Mouse (Mus musculus): Measurements from ENCODE around the gene Msrb1. TPM values are rescaled to one million over a fixed set of nuclear protein-coding genes. Genes with fewer than 3 reads are reported as not detected.

Msrb1 gene
- polyA plus RNA-seq, 1 experiment from 2014 or later: 27.2 TPM

Other genes with a start within 250 kb of the Msrb1 start
- 7.4 and 8.4 TPM in 2 replicates for gene Caskin1, start 248.0 kb upstream of the Msrb1 start, polyA plus RNA-seq (2014; fragmentation: Nextera tagmentation; extraction: Ambion mirVana)
- gene Traf7, start 208.7 kb upstream of the Msrb1 start, polyA plus RNA-seq (2014; fragmentation: Nextera tagmentation; extraction: Ambion mirVana): 81.2 and 88.1 TPM in 2 replicates
- 1.2 and 1.7 TPM in 2 replicates for gene Rab26, start 202.4 kb upstream of the Msrb1 start, polyA plus RNA-seq (2014; fragmentation: Nextera tagmentation; extraction: Ambion mirVana)
- gene Pkd1, start 186.8 kb upstream of the Msrb1 start, polyA plus RNA-seq (2014; fragmentation: Nextera tagmentation; extraction: Ambion mirVana): 20.6 and 29.0 TPM in 2 replicates
- 61.9 and 69.2 TPM in 2 replicates for gene Tsc2, start 104.0 kb upstream of the Msrb1 start, polyA plus RNA-seq (2014; fragmentation: Nextera tagmentation; extraction: Ambion mirVana)
- 13.8 and 15.7 TPM in 2 replicates for gene Nthl1, start 104.0 kb upstream of the Msrb1 start, polyA plus RNA-seq (2014; fragmentation: Nextera tagmentation; extraction: Ambion mirVana)
- gene Slc9a3r2, start 86.3 kb upstream of the Msrb1 start, polyA plus RNA-seq (2014; fragmentation: Nextera tagmentation; extraction: Ambion mirVana): 36.7 and 38.8 TPM in 2 replicates
- gene Npw, start 78.2 kb upstream of the Msrb1 start, polyA plus RNA-seq (2014; fragmentation: Nextera tagmentation; extraction: Ambion mirVana): not detected in 2 replicates
- 31.8 and 35.7 TPM in 2 replicates for gene Zfp598, start 67.0 kb upstream of the Msrb1 start, polyA plus RNA-seq (2014; fragmentation: Nextera tagmentation; extraction: Ambion mirVana)
- 14.6 and 18.1 TPM in 2 replicates for gene Syngr3, start 46.7 kb upstream of the Msrb1 start, polyA plus RNA-seq (2014; fragmentation: Nextera tagmentation; extraction: Ambion mirVana)
- gene Gfer, start 40.5 kb upstream of the Msrb1 start, polyA plus RNA-seq (2014; fragmentation: Nextera tagmentation; extraction: Ambion mirVana): 50.8 and 53.0 TPM in 2 replicates
- gene Noxo1, start 40.4 kb upstream of the Msrb1 start, polyA plus RNA-seq (2014; fragmentation: Nextera tagmentation; extraction: Ambion mirVana): 1.5 and 1.8 TPM in 2 replicates
- gene Tbl3, start 29.0 kb upstream of the Msrb1 start, polyA plus RNA-seq (2014; fragmentation: Nextera tagmentation; extraction: Ambion mirVana): 110 and 131 TPM in 2 replicates
- gene Rnf151, start 18.6 kb upstream of the Msrb1 start, polyA plus RNA-seq (2014; fragmentation: Nextera tagmentation; extraction: Ambion mirVana): 0.57 TPM in 1 of 2 replicates, not detected in the other
- gene Rps2, start 18.5 kb upstream of the Msrb1 start, polyA plus RNA-seq (2014; fragmentation: Nextera tagmentation; extraction: Ambion mirVana): 1,370 and 1,378 TPM in 2 replicates
- gene Ndufb10, start 12.2 kb upstream of the Msrb1 start, polyA plus RNA-seq (2014; fragmentation: Nextera tagmentation; extraction: Ambion mirVana): 213 and 214 TPM in 2 replicates
- gene Rpl3l, start 8.8 kb upstream of the Msrb1 start, polyA plus RNA-seq (2014; fragmentation: Nextera tagmentation; extraction: Ambion mirVana): not detected in 2 replicates
- 0.38 and 0.81 TPM in 2 replicates for gene Hs3st6, start 16.3 kb downstream of the Msrb1 start, polyA plus RNA-seq (2014; fragmentation: Nextera tagmentation; extraction: Ambion mirVana)
- not detected in 2 replicates for gene Meiob, start 67.6 kb downstream of the Msrb1 start, polyA plus RNA-seq (2014; fragmentation: Nextera tagmentation; extraction: Ambion mirVana)
- 32.9 and 34.5 TPM in 2 replicates for gene Hagh, start 103.5 kb downstream of the Msrb1 start, polyA plus RNA-seq (2014; fragmentation: Nextera tagmentation; extraction: Ambion mirVana)
- 16.2 and 19.0 TPM in 2 replicates for gene Fahd1, start 113.7 kb downstream of the Msrb1 start, polyA plus RNA-seq (2014; fragmentation: Nextera tagmentation; extraction: Ambion mirVana)
- 0.24 TPM in 1 of 2 replicates, not detected in the other for gene Igfals, start 129.4 kb downstream of the Msrb1 start, polyA plus RNA-seq (2014; fragmentation: Nextera tagmentation; extraction: Ambion mirVana)
- gene Nubp2, start 149.7 kb downstream of the Msrb1 start, polyA plus RNA-seq (2014; fragmentation: Nextera tagmentation; extraction: Ambion mirVana): 82.3 and 88.8 TPM in 2 replicates
- 45.2 and 49.6 TPM in 2 replicates for gene Spsb3, start 150.0 kb downstream of the Msrb1 start, polyA plus RNA-seq (2014; fragmentation: Nextera tagmentation; extraction: Ambion mirVana)
- 28.9 and 29.7 TPM in 2 replicates for gene Eme2, start 158.4 kb downstream of the Msrb1 start, polyA plus RNA-seq (2014; fragmentation: Nextera tagmentation; extraction: Ambion mirVana)
- 75.3 and 81.6 TPM in 2 replicates for gene Mrps34, start 158.5 kb downstream of the Msrb1 start, polyA plus RNA-seq (2014; fragmentation: Nextera tagmentation; extraction: Ambion mirVana)
- gene Nme3, start 159.9 kb downstream of the Msrb1 start, polyA plus RNA-seq (2014; fragmentation: Nextera tagmentation; extraction: Ambion mirVana): 38.4 and 57.1 TPM in 2 replicates
- 47.8 and 57.5 TPM in 2 replicates for gene Mapk8ip3, start 200.3 kb downstream of the Msrb1 start, polyA plus RNA-seq (2014; fragmentation: Nextera tagmentation; extraction: Ambion mirVana)
- gene Jpt2, start 224.0 kb downstream of the Msrb1 start, polyA plus RNA-seq (2014; fragmentation: Nextera tagmentation; extraction: Ambion mirVana): 203 and 204 TPM in 2 replicates